Mouse (Mus musculus): Measurements from ENCODE around the gene Klf13.
A peak's percentile ranks its signal among the peaks of the same experiment; 100 is the strongest.

Gene Klf13

GRCm38 (mm10) chr7:63947514-63948487 is 9.1 kb upstream of the Klf13 start:
- DNase-seq = no peak

GRCm38 (mm10) chr7:63943946-63944345 is 5.2 kb upstream of the Klf13 start:
- no peak for DNase-seq

GRCm38 (mm10) chr7:63941501-63941900 is 2.8 kb upstream of the Klf13 start:
- DNase-seq = no peak

- no peak for DNase-seq
Observed at GRCm38 (mm10) chr7:63941050-63941449, 2.3 kb upstream of the Klf13 start.

GRCm38 (mm10) chr7:63940321-63940720 is 1.6 kb upstream of the Klf13 start:
- DNase-seq = no peak

- no peak for DNase-seq
Observed at GRCm38 (mm10) chr7:63939397-63939951, 759 bp upstream of the Klf13 start.

- DNase-seq = no peak
Observed at GRCm38 (mm10) chr7:63938066-63938913, 425 bp downstream of the Klf13 start.

GRCm38 (mm10) chr7:63937236-63938065 is 1.3 kb downstream of the Klf13 start:
- peak; percentile 88 for DNase-seq

GRCm38 (mm10) chr7:63936986-63937235 is 1.8 kb downstream of the Klf13 start:
- DNase-seq = no peak

- DNase-seq = peak; percentile 88
Observed at GRCm38 (mm10) chr7:63936188-63936985, 2.3 kb downstream of the Klf13 start.

- no peak for DNase-seq
Observed at GRCm38 (mm10) chr7:63935809-63936187, 2.9 kb downstream of the Klf13 start.

GRCm38 (mm10) chr7:63934530-63934929 is 4.2 kb downstream of the Klf13 start:
- no peak for DNase-seq

GRCm38 (mm10) chr7:63933905-63934304 is 4.8 kb downstream of the Klf13 start:
- peak; percentile 32 for DNase-seq

GRCm38 (mm10) chr7:63932461-63932860 is 6.3 kb downstream of the Klf13 start:
- no peak for DNase-seq

GRCm38 (mm10) chr7:63930766-63931165 is 7.9 kb downstream of the Klf13 start:
- no peak for DNase-seq

- no peak for DNase-seq
Observed at GRCm38 (mm10) chr7:63930132-63930531, 8.6 kb downstream of the Klf13 start.

GRCm38 (mm10) chr7:63929080-63929479 is 9.6 kb downstream of the Klf13 start:
- DNase-seq = peak; percentile 68

GRCm38 (mm10) chr7:63927121-63927520 is 11.6 kb downstream of the Klf13 start:
- peak; percentile 45 for DNase-seq

- DNase-seq = peak; percentile 73
Observed at GRCm38 (mm10) chr7:63926492-63926891, 12.2 kb downstream of the Klf13 start.

GRCm38 (mm10) chr7:63925413-63926360 is 13.0 kb downstream of the Klf13 start:
- peak; percentile 63 for DNase-seq
